Mouse (Mus musculus) kidney, adult 2 months (tissue): ENCODE measurements around the gene Ucn2.

ENCODE experiments used
- CTCF ChIP-seq: fragments of 200-500 bp; conservative IDR thresholded peaks from 2 replicates; pipeline ENCODE4 v1.5.1; 2011; ENCODE audit warnings: low read depth, mild to moderate bottlenecking, control low read depth, low read length, moderate library complexity, mixed read lengths; ENCODE audit not compliant: insufficient read depth, insufficient read length
- POLR2A ChIP-seq: fragments of 200-500 bp; IDR thresholded peaks from one replicate; pipeline ENCODE4 v1.6.1; 2011; ENCODE audit warnings: low read depth, low read length, control low read depth

DNA sequence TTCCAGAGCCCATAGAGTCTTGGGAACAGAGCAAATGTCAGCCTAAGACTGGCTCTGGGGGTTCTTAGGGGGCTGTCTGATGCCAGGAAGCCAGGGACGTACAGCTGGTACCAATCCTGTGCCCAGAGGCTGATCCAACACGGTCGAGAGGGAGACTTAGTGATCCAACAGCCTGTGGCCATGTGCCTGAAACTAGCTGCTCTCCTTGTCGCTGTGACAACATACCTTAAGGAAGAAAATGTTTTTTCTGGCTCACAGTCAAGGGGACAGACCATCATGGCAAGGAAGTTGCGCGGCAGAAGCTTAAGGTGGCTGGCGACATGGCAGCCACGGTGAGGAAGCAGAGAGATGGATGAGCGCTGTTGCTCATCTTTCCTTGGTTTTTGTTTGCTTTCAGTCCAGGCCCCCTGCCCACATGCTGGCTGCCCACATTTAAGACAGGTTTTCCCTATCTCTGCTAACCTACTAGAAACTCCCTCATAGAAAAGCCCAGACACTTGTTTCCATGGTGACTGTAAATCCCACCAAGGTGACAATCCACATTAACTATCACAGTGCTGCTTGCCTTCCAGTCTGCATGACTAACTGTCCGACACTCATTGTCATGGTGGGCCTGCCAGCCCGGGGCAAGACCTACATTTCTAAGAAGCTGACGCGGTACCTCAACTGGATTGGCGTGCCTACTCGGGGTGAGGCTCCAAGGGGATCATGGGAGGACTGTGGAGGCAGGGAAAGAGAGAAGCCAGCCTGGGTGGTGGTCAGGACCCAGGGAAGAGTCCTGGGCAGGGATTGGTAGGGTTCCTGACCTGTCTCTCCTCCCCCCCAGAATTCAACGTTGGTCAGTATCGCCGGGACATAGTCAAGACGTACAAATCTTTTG, 12.7 kb downstream of the Ucn2 start:
- no peak for TF ChIP-seq POLR2A
- no peak for TF ChIP-seq CTCF
